In the genomic region with DNA sequence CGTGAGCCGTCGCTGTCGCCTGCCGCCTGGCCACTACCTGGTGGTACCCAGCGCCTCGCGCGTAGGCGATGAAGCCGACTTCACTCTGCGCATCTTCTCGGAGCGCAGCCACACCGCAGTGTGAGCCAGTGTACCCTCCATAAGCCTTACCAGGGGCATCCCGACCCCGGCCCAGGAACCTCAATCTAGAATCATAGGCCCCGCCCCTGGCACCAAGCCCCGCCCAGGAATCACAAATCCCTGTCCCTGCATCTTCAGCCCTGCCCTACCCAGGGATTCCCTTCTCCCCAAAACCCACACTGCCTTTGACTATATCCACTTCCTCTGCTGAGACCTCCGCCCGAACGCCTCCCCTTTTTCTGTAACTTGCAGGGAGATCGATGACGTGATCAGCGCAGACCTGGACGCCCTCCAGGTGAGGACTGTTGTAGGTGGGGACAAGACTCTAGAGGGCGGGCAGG, we compare ENCODE assay signal across 8 mouse cellular contexts. TPM values are rescaled to one million over a fixed set of nuclear protein-coding genes. Genes with fewer than 3 reads are reported as not detected.
DNase-seq lines count a peak whose midpoint lies in the region; ATAC-seq lines count a peak whose summit lies in the region.

No protein-coding gene starts in this region.

- H3K9ac ChIP-seq in kidney, embryonic 16.5 days (replicated peaks; ENCODE audit: low read length) = peak overlapping the region; percentile 38
- peak overlapping the region; percentile 62 for H3K9ac ChIP-seq in hindbrain, embryonic 13.5 days
- peak overlapping the region; percentile 57 for H3K9ac ChIP-seq in midbrain, embryonic 16.5 days (ENCODE audit: low read depth, low read length)

- H3K36me3 ChIP-seq in kidney, embryonic 16.5 days (ENCODE audit: insufficient read depth, low read length) = peaks cover 25% of the 10 kb centered on the region
- H3K36me3 ChIP-seq in embryonic facial prominence, embryonic 10.5 days (replicated peaks) = peaks cover 31% of the 10 kb centered on the region
- H3K36me3 ChIP-seq in hindbrain, embryonic 13.5 days = peaks cover 29% of the 10 kb centered on the region
- H3K36me3 ChIP-seq in midbrain, embryonic 16.5 days (ENCODE audit: control insufficient read depth, insufficient read depth, low read length) = peaks cover 12% of the 10 kb centered on the region

- H3K27ac ChIP-seq in kidney, embryonic 16.5 days (ENCODE audit: low read length) = no peak overlapping the region
- H3K27ac ChIP-seq in embryonic facial prominence, embryonic 10.5 days (replicated peaks) = no peak overlapping the region
- no peak overlapping the region for H3K27ac ChIP-seq in hindbrain, embryonic 13.5 days
- no peak overlapping the region for H3K27ac ChIP-seq in midbrain, embryonic 16.5 days (ENCODE audit: low read length)

- H3K27me3 ChIP-seq in kidney, embryonic 16.5 days (ENCODE audit: insufficient read depth, low read length) = peaks cover 29% of the 10 kb centered on the region
- peaks cover 58% of the 10 kb centered on the region for H3K27me3 ChIP-seq in embryonic facial prominence, embryonic 10.5 days (replicated peaks; ENCODE audit: low read depth, poor library complexity, severe bottlenecking)
- peaks cover 58% of the 10 kb centered on the region for H3K27me3 ChIP-seq in hindbrain, embryonic 13.5 days
- peaks cover 26% of the 10 kb centered on the region for H3K27me3 ChIP-seq in midbrain, embryonic 16.5 days (ENCODE audit: control insufficient read depth, insufficient read depth, low read depth, low read length)

- 1% methylated on average over 27 of the region's 27 CpGs for WGBS in kidney, embryonic 16.5 days
- 1% methylated on average over 27 of the region's 27 CpGs for WGBS in embryonic facial prominence, embryonic 10.5 days
- WGBS in hindbrain, embryonic 13.5 days = 3% methylated on average over 27 of the region's 27 CpGs
- 1% methylated on average over 27 of the region's 27 CpGs for WGBS in midbrain, embryonic 16.5 days

- H3K4me2 ChIP-seq in kidney, embryonic 16.5 days (replicated peaks; ENCODE audit: low read depth, low read length) = peak overlapping the region; percentile 65
- peak overlapping the region; percentile 56 for H3K4me2 ChIP-seq in hindbrain, embryonic 13.5 days
- H3K4me2 ChIP-seq in midbrain, embryonic 16.5 days (ENCODE audit: low read length) = peak overlapping the region; percentile 63

- peaks cover 10% of the 10 kb centered on the region for H3K4me1 ChIP-seq in kidney, embryonic 16.5 days (ENCODE audit: insufficient read depth, low read length)
- peaks cover 20% of the 10 kb centered on the region for H3K4me1 ChIP-seq in embryonic facial prominence, embryonic 10.5 days
- H3K4me1 ChIP-seq in hindbrain, embryonic 13.5 days (replicated peaks) = peaks cover 10% of the 10 kb centered on the region
- peaks cover 8% of the 10 kb centered on the region; the same call in 1 of the 2 replicates for H3K4me1 ChIP-seq in midbrain, embryonic 16.5 days (ENCODE audit: control insufficient read depth, insufficient read depth, low read length)

- no peaks in the 10 kb centered on the region for H3K9me3 ChIP-seq in kidney, embryonic 16.5 days (ENCODE audit: low read length)
- no peaks in the 10 kb centered on the region for H3K9me3 ChIP-seq in embryonic facial prominence, embryonic 10.5 days
- no peaks in the 10 kb centered on the region for H3K9me3 ChIP-seq in hindbrain, embryonic 13.5 days
- no peaks in the 10 kb centered on the region for H3K9me3 ChIP-seq in midbrain, embryonic 16.5 days (replicated peaks; ENCODE audit: control insufficient read depth, low read length, poor library complexity, severe bottlenecking)

- DNase-seq in kidney, adult 11 months = no peak
- DNase-seq in embryonic facial prominence, embryonic 10.5 days (ENCODE audit: low spot score) = no peak
- DNase-seq in adrenal gland, postnatal 10 days = no peak
- no peak for DNase-seq in gastrocnemius, adult 8-10 months (ENCODE audit: low spot score in 2 of 2)
- no peak for DNase-seq in lung, adult 18-20 months

- ATAC-seq in kidney, embryonic 16.5 days (ENCODE audit: low FRiP score, low TSS enrichment) = no peak
- ATAC-seq in hindbrain, embryonic 13.5 days (ENCODE audit: low FRiP score) = peak; percentile 58; the same call in 1 of the 2 replicates
- peak; percentile 36; the same call in 1 of the 2 replicates for ATAC-seq in midbrain, embryonic 16.5 days

- H3K4me3 ChIP-seq in kidney, embryonic 16.5 days (ENCODE audit: low read length) = peak overlapping the region; percentile 44
- peak overlapping the region; percentile 52 for H3K4me3 ChIP-seq in embryonic facial prominence, embryonic 10.5 days
- H3K4me3 ChIP-seq in hindbrain, embryonic 13.5 days = peak overlapping the region; percentile 37
- H3K4me3 ChIP-seq in midbrain, embryonic 16.5 days (ENCODE audit: low read depth, low read length) = peak overlapping the region; percentile 37

RNA-seq across cellular contexts. Expression of gene Capn12, which starts 7.5 kb away (rescaled TPM):
- 0.59 and 0.74 TPM in 2 replicates for polyA plus RNA-seq in kidney, embryonic 16.5 days (2015; fragmentation: Nextera tagmentation; extraction: Ambion mirVana)
- polyA plus RNA-seq in embryonic facial prominence, embryonic 10.5 days (2016; fragmentation: Nextera tagmentation; extraction: Ambion mirVana) = 0.44 and 0.55 TPM in 2 replicates
- polyA plus RNA-seq in hindbrain, embryonic 13.5 days (2015; fragmentation: Nextera tagmentation; extraction: Ambion mirVana) = 0.38 and 0.43 TPM in 2 replicates
- polyA plus RNA-seq in midbrain, embryonic 16.5 days (2015; fragmentation: Nextera tagmentation; extraction: Ambion mirVana) = 0.40 and 0.57 TPM in 2 replicates
- under 1 TPM; 0.15 to 0.67 TPM for total RNA-seq in adrenal gland, postnatal 10 days (2021)
- total RNA-seq in gastrocnemius, adult 8-10 months (2022) = under 1 TPM in 1 of 4 experiments, not detected in 3; 0.11 TPM

RNA-seq across cellular contexts. Expression of gene Lgals7, which starts 25.1 kb away (rescaled TPM):
- 1.3 and 2.3 TPM in 2 replicates for polyA plus RNA-seq in kidney, embryonic 16.5 days (2015; fragmentation: Nextera tagmentation; extraction: Ambion mirVana)
- polyA plus RNA-seq in embryonic facial prominence, embryonic 10.5 days (2016; fragmentation: Nextera tagmentation; extraction: Ambion mirVana) = 0.63 and 1.9 TPM in 2 replicates
- 6.4 and 7.4 TPM in 2 replicates for polyA plus RNA-seq in hindbrain, embryonic 13.5 days (2015; fragmentation: Nextera tagmentation; extraction: Ambion mirVana)
- polyA plus RNA-seq in midbrain, embryonic 16.5 days (2015; fragmentation: Nextera tagmentation; extraction: Ambion mirVana) = 6.7 and 10.3 TPM in 2 replicates
- total RNA-seq in adrenal gland, postnatal 10 days (2021) = 1 to 10 TPM; 1.2 to 2.1 TPM
- not detected for total RNA-seq in gastrocnemius, adult 8-10 months (2022)

RNA-seq across cellular contexts. Expression of gene Lgals4, which starts 55.1 kb away (rescaled TPM):
- 10.8 and 12.8 TPM in 2 replicates for polyA plus RNA-seq in kidney, embryonic 16.5 days (2015; fragmentation: Nextera tagmentation; extraction: Ambion mirVana)
- 4.4 and 4.9 TPM in 2 replicates for polyA plus RNA-seq in embryonic facial prominence, embryonic 10.5 days (2016; fragmentation: Nextera tagmentation; extraction: Ambion mirVana)
- polyA plus RNA-seq in hindbrain, embryonic 13.5 days (2015; fragmentation: Nextera tagmentation; extraction: Ambion mirVana) = 5.6 and 6.3 TPM in 2 replicates
- polyA plus RNA-seq in midbrain, embryonic 16.5 days (2015; fragmentation: Nextera tagmentation; extraction: Ambion mirVana) = 5.7 and 5.9 TPM in 2 replicates
- total RNA-seq in adrenal gland, postnatal 10 days (2021) = 10 to 100 TPM; 25.9 to 55.7 TPM
- total RNA-seq in gastrocnemius, adult 8-10 months (2022) = 1 to 10 TPM in 3 of 4 experiments, under 1 TPM in 1; 0.58 to 1.6 (median 1.4) TPM
